Mouse (Mus musculus) forebrain, embryonic 13.5 days (tissue): ENCODE measurements at regions not wholly inside any gene's neighbourhood (a gene's known extent, or its start where the extent isn't known, plus 50 kb on each side); places are given as distances from the start of the nearest gene placed in this dataset.

Experiments
- ATAC-seq: fragments of 200-750 bp; cut with Nextera tagmentation; 2 replicates; pipeline ENCODE4 v1.8.0; 2017
- H3K27ac ChIP-seq: fragments of 300-500 bp; sonication (generic); 2 replicates; pipeline ENCODE4 v1.5.1; 2015; ENCODE audit warnings: inconsistent platforms, mild to moderate bottlenecking, moderate library complexity
- H3K27me3 ChIP-seq: fragments of 300-500 bp; sonication (generic); 2 replicates; pipeline ENCODE4 v1.6.1; 2015; ENCODE audit warnings: mild to moderate bottlenecking, inconsistent platforms
- H3K36me3 ChIP-seq: fragments of 300-500 bp; sonication (generic); 2 replicates; pipeline ENCODE4 v1.6.1; 2015; ENCODE audit warnings: mild to moderate bottlenecking, inconsistent platforms; ENCODE audit not compliant: poor library complexity, severe bottlenecking
- H3K4me1 ChIP-seq: fragments of 300-500 bp; sonication (generic); 2 replicates; pipeline ENCODE4 v1.6.1; 2015; ENCODE audit warnings: inconsistent platforms
- H3K4me2 ChIP-seq: fragments of 300-500 bp; sonication (generic); 2 replicates; pipeline ENCODE4 v1.6.1; 2015; ENCODE audit warnings: inconsistent platforms, mild to moderate bottlenecking, moderate library complexity
- H3K4me3 ChIP-seq: fragments of 300-500 bp; sonication (generic); 2 replicates; pipeline ENCODE4 v1.5.1; 2015; ENCODE audit warnings: mild to moderate bottlenecking, inconsistent platforms
- H3K9ac ChIP-seq: fragments of 300-500 bp; sonication (generic); 2 replicates; pipeline ENCODE4 v1.6.1; 2015; ENCODE audit warnings: mild to moderate bottlenecking, inconsistent platforms
- H3K9me3 ChIP-seq: fragments of 300-500 bp; sonication (generic); replicated peaks from 2 replicates; pipeline ENCODE4 v1.6.1; 2016; ENCODE audit warnings: inconsistent platforms
- WGBS: fragments of 180-500 bp; shearing (Covaris S2); methylation state at CpG from one replicate; pipeline ENCODE4 v1.1.7; 2015; 5-methylcytosine and 5-hydroxymethylcytosine counted together

DNA sequence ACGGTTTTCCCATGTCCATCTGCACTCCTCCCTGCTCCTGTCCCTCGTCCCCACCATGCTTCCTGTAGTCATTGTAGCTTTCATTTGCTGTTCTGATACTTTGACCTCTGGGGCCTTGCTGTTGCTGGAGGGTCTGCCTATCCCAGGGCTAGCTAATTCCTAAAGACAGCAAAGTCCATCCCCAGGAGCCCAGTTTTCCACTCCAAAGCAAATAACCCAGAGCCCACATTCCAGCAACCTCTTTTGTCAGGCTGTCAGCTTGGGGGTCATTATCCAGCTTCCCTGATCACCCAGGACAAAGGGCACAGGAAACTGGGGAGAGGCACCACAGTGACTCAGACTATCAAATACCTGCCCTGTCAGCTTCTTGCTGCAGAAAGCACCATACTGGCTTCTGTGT lies 139.9 kb upstream of the Tab2 start:
- Histone ChIP-seq H3K27me3 (no peaks in the 10 kb centered on the region), H3K9ac (no peak overlapping the region), H3K36me3 (no peaks in the 10 kb centered on the region), H3K4me1 (peaks cover 5% of the 10 kb centered on the region; the same call in 1 of the 2 replicates), H3K4me3 (no peak overlapping the region), H3K27ac (no peak overlapping the region), H3K4me2 (no peak overlapping the region), H3K9me3 (peaks cover 8% of the 10 kb centered on the region; the same call in 1 of the 2 replicates)
- 9% methylated on average over 2 of the region's 2 CpGs for WGBS
- ATAC-seq: no peak

DNA sequence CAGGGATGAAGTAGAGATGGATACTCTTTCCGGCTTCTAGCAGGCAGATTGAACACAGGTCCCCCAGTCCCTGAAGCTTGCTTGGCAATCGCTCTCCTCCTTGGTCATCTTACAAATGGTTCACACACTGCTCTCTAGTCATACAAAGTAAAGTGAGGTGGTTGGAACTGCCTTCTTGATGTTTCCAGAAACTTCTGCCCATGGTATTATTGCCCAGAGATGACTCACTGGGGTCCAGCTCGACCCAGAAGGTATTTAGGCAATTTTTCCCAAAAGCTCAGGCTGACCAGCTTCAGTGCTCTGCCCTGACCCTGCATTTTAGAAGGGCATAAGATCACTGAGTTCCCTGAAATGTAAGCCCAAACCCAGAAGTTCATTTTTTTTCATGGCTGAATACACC lies 139.2 kb upstream of the Tab2 start:
- no peaks in the 10 kb centered on the region for H3K36me3 ChIP-seq
- WGBS: 90% methylated on average over 3 of the region's 3 CpGs
- H3K4me1 ChIP-seq: peaks cover 5% of the 10 kb centered on the region; the same call in 1 of the 2 replicates
- H3K4me3 ChIP-seq: no peak overlapping the region
- H3K4me2 ChIP-seq: no peak overlapping the region
- no peak overlapping the region for H3K27ac ChIP-seq
- peaks cover 8% of the 10 kb centered on the region; the same call in 1 of the 2 replicates for H3K9me3 ChIP-seq
- no peak for ATAC-seq
- no peaks in the 10 kb centered on the region for H3K27me3 ChIP-seq
- H3K9ac ChIP-seq: no peak overlapping the region

DNA sequence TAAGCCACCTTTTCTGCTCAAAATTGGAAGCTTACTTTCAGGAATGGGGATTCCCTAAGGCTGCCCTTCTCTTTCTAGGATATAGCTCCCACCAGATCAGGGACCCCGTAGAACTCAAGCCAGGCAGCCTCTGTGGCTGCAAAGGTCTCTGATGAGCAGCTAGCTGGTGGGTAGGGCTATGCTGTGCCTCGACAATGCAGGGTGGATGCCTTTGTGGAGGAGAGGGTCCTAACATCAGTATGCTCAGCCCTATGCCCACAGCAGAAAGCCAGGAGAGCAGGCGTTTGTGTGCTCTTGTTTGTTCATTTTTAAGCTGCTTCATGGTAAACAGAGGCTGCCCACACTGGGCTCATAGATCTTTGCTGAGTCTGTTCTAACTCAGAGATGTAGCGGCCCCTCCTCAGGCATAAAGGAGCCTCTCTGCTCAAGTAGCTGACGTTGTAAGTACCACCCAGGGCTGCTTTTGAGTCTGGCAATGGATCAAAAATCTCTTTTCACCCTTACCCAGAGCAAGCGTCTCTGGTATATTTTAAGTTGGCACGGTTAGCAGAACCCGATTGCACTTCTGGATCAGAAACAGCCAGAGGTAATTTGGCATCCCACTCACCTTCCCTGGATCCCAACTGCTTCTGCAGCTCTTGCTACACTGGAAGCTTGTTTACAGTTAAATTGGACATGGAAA lies 136.0 kb upstream of the Tab2 start:
- Histone ChIP-seq H3K9me3 (no peaks in the 10 kb centered on the region), H3K4me1 (peaks cover 15% of the 10 kb centered on the region), H3K36me3 (no peaks in the 10 kb centered on the region), H3K27me3 (no peaks in the 10 kb centered on the region), H3K4me2 (no peak overlapping the region), H3K27ac (no peak overlapping the region), H3K4me3 (no peak overlapping the region), H3K9ac (no peak overlapping the region)
- ATAC-seq: no peak
- 44% methylated on average over 8 of the region's 8 CpGs for WGBS

DNA sequence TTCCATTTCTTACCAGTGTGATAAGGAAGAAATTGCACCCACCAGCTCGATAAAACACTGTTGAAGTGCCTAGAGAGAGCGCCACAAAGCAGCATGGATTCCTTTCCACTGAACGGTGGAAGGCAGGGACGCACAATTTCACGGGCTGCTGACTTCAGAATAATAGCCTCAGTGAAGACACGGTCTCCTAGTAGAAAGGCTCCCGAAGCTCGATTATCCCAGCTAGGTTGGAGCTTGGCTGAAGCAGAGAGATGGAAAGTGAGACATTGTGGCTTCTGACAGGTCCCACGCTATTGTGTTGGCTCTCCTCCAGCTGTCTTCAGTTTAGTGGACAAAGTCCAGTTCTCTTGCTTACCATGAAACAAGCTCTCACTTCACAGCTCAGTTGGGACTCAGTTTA lies 133.3 kb upstream of the Tab2 start:
- ATAC-seq: peak; percentile 55; the same call in 1 of the 2 replicates
- no peak overlapping the region for H3K9ac ChIP-seq
- H3K36me3 ChIP-seq: no peaks in the 10 kb centered on the region
- peaks cover 15% of the 10 kb centered on the region for H3K4me1 ChIP-seq
- H3K4me2 ChIP-seq: 0 out of 2 replicates have a peak overlapping the region, but pooled peaks have one; percentile 12
- H3K9me3 ChIP-seq: no peaks in the 10 kb centered on the region
- H3K27ac ChIP-seq: no peak overlapping the region
- WGBS: 5% methylated on average over 9 of the region's 9 CpGs
- H3K4me3 ChIP-seq: no peak overlapping the region
- H3K27me3 ChIP-seq: no peaks in the 10 kb centered on the region

DNA sequence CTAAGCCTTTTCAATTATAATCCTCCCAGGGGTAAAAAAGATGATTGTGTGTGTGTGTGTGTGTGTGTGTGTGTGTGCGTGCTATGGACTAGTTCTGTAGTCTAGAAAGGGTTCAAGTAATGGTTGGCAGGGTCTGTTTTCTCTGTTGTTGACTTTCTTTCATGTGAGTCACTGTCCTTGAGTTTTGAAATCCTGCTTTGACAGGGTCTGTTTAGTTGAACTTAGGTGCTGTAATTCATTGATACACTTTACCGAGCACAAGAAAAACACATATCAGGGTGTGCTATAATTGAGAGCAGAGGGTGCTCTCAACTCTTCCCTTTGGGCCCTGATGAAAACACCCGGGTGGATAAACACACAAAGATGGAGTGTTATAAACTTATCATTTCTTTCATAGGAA lies 132.7 kb upstream of the Tab2 start:
- Histone ChIP-seq H3K4me1 (peaks cover 15% of the 10 kb centered on the region), H3K27me3 (no peaks in the 10 kb centered on the region), H3K27ac (no peak overlapping the region), H3K9ac (no peak overlapping the region), H3K4me2 (no peak overlapping the region), H3K4me3 (no peak overlapping the region), H3K9me3 (no peaks in the 10 kb centered on the region), H3K36me3 (no peaks in the 10 kb centered on the region)
- 74% methylated on average over 3 of the region's 3 CpGs for WGBS
- no peak for ATAC-seq

DNA sequence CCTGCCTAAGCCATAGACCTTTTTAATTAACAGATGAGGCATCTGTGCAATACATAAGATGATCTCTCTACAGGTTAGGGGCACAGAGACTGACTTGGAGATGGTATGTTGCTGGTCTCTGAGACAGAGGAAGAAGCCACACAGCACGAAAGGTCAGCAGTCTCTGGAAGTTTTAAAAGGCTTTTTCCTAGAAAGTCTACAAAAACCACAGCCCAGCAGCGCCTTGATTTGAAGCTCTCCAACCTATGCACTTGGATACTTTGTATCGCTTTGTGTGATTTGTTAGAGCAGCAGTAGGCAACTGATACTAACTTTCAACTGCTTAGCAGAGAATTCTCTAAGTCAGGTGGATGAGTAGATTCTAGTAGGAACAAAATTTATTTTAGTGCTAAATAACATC lies 132.3 kb upstream of the Tab2 start:
- H3K9ac ChIP-seq: no peak overlapping the region
- 97% methylated on average over 3 of the region's 3 CpGs for WGBS
- no peaks in the 10 kb centered on the region for H3K36me3 ChIP-seq
- no peaks in the 10 kb centered on the region for H3K27me3 ChIP-seq
- no peaks in the 10 kb centered on the region for H3K9me3 ChIP-seq
- H3K4me2 ChIP-seq: no peak overlapping the region
- H3K4me3 ChIP-seq: no peak overlapping the region
- peaks cover 15% of the 10 kb centered on the region for H3K4me1 ChIP-seq
- no peak for ATAC-seq
- H3K27ac ChIP-seq: no peak overlapping the region

DNA sequence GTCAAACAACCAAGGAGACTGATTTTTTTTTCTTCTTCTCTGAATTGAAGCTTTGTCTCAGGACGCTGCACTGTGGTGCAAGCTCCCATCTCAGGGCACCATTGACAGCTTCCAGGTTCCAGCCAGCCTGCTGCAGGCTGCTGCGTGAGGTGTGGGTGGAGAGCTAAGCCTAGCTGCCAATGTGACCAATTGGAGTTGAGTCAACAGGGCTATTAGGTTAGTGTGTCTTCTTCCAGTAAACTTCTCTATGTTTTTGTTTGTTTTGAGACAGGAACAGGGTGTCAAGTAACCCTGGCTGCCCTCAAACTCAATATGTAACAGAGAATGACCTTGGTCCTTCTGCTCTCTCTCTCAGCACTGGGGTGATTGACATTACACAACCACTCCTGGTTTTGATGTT lies 131.1 kb upstream of the Tab2 start:
- no peak overlapping the region for H3K4me2 ChIP-seq
- peaks cover 13% of the 10 kb centered on the region for H3K4me1 ChIP-seq
- no peak overlapping the region for H3K4me3 ChIP-seq
- WGBS: 70% methylated on average over 2 of the region's 2 CpGs
- no peak overlapping the region for H3K27ac ChIP-seq
- H3K36me3 ChIP-seq: no peaks in the 10 kb centered on the region
- H3K9me3 ChIP-seq: no peaks in the 10 kb centered on the region
- no peak overlapping the region for H3K9ac ChIP-seq
- H3K27me3 ChIP-seq: no peaks in the 10 kb centered on the region
- no peak for ATAC-seq

DNA sequence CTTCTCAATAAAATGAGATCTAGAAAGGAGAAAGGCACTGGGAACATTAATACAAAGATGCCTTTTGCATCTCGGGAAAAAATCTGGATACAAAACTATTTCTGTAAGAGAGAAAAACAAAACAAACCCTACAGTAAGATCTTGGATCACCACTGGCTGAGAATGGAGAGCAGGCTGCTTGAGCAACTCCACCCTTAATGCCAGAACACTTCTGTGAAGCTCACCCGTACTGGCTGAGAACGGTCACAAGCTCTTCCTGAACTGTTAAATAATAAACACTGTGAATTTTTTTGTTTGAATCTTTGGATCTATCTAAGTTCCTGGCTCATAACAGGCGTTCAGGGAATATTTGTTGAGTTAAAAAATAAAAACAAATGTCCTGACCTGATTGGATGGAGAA lies 130.4 kb upstream of the Tab2 start:
- Histone ChIP-seq H3K27me3 (no peaks in the 10 kb centered on the region), H3K9ac (no peak overlapping the region), H3K4me3 (no peak overlapping the region), H3K4me2 (no peak overlapping the region), H3K4me1 (peaks cover 9% of the 10 kb centered on the region), H3K36me3 (no peaks in the 10 kb centered on the region), H3K27ac (no peak overlapping the region), H3K9me3 (no peaks in the 10 kb centered on the region)
- ATAC-seq: no peak
- WGBS: 90% methylated on average over 4 of the region's 4 CpGs

DNA sequence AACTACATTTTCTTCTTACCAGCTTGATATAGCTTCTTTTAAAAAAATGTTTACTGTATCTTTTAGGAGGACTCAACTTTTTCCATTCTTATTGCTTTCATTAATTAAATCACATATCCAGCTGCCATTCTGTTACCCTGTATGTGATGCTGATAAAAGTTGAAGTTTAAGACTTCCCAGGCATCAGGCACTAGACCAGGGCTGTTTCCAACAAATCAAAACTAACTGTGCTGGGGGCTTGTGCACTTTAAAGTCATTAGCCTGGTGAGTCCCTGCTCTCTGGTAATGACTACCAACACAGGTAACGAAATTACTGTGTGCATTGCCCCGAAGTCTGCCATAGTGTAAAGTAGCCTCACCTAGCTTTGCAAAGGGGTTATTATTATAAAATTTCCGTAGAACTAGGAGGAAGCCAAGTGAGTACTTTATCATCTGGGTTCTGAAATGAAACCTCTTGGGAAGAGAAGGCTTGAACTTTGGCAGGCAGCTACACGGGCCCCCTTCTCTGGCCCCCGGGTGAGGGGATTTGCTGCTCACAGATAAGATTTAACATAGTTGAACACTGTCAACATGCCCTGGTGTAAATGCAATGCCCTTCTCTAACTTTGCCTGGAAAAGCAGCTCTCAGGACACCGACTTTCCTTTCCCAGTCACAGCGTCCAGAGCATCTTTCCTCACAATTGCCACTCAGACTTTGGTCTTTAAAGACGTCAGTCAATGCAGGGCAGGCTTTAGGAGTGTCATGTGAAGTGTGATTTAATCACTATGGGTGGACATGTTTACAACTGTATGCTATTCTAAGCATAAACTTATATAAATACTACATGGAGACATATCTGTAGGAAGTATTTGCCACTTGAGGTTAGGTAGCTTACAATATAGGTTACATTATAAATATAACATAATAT lies 122.1 kb upstream of the Tab2 start:
- 81% methylated on average over 8 of the region's 8 CpGs for WGBS
- Histone ChIP-seq H3K27me3 (no peaks in the 10 kb centered on the region), H3K36me3 (no peaks in the 10 kb centered on the region), H3K4me3 (no peak overlapping the region), H3K27ac (no peak overlapping the region), H3K4me1 (no peaks in the 10 kb centered on the region), H3K9ac (no peak overlapping the region), H3K4me2 (no peak overlapping the region), H3K9me3 (no peaks in the 10 kb centered on the region)
- no peak for ATAC-seq

DNA sequence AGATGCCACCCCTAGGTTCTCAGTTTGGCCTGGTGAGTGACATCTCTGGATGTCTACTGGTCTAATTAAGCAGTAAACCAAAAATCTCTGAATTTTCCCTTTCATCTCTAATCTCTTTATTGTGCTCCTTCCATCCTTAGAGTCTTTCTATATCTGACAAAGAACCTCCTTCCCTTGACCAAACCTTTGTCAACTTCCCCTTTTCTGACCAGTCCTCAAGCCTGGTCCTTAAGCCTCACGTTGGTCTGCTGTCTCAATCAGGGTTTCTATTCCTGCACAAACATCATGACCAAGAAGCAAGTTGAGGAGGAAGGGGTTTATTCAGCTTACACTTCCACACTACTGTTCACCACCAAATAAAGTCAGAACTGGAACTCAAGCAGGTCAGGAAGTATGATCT lies 116.4 kb upstream of the Tab2 start:
- Histone ChIP-seq H3K4me1 (no peaks in the 10 kb centered on the region), H3K27ac (no peak overlapping the region), H3K4me2 (no peak overlapping the region), H3K36me3 (no peaks in the 10 kb centered on the region), H3K4me3 (no peak overlapping the region), H3K9ac (no peak overlapping the region), H3K9me3 (no peaks in the 10 kb centered on the region), H3K27me3 (no peaks in the 10 kb centered on the region)
- WGBS: 42% methylated on average over 1 of the region's 1 CpGs
- ATAC-seq: no peak

DNA sequence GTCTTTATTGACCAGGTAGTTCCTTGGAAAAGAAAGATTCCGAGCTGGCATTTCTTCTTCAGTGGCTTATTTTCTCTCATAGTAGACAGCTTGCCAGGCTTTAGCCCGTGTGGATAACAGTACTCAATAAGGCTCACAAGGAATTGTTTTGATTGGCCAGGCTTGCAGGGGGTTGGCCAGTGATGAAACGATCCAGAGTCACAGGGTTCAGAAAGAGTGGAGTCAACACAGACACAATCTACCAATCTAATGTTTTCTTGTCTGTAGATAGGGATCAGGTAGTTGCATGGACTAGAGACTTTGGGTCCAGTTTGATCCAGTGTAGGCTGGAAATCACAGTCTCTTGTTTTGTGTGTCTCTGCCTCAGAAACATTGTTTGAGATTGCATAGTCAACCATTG lies 115.8 kb upstream of the Tab2 start:
- ATAC-seq: no peak

DNA sequence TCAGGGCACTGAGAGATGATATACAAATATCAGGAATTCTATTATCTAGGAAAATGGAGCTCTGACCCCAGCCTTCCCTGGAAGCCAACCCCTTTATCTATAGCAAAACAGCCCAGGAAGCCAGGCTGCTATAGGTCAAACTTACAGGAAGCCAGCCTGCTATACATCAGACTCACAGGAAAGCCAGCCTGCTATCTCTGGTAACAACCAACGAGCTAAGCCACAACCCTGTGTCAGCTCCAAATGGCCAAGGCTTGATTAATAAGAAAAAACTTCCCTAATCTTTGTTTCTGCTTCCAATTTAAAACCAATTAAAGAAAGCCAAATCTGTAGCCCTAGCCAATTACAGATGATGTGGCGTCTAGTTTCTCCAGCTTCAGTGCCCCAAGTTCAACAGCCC lies 114.4 kb upstream of the Tab2 start:
- H3K4me3 ChIP-seq: no peak overlapping the region
- ATAC-seq: no peak
- WGBS: 61% methylated on average over 2 of the region's 2 CpGs

More for the DNA sequence above, 115.8 kb upstream of the Tab2 start:
- Histone ChIP-seq H3K36me3 (no peaks in the 10 kb centered on the region), H3K4me2 (no peak overlapping the region), H3K4me3 (no peak overlapping the region), H3K4me1 (no peaks in the 10 kb centered on the region), H3K27ac (no peak overlapping the region), H3K9ac (no peak overlapping the region), H3K27me3 (no peaks in the 10 kb centered on the region), H3K9me3 (no peaks in the 10 kb centered on the region)
- 84% methylated on average over 3 of the region's 3 CpGs for WGBS

More for the DNA sequence above, 114.4 kb upstream of the Tab2 start:
- Histone ChIP-seq H3K9me3 (no peaks in the 10 kb centered on the region), H3K27me3 (no peaks in the 10 kb centered on the region), H3K27ac (no peak overlapping the region), H3K36me3 (no peaks in the 10 kb centered on the region), H3K9ac (no peak overlapping the region), H3K4me1 (no peaks in the 10 kb centered on the region), H3K4me2 (no peak overlapping the region)
